Mouse (Mus musculus): ENCODE results near the gene Lrtm2.

GRCm38 (mm10) chr6:119350703-119351198 is 20.2 kb upstream of the Lrtm2 start:
- TF ChIP-seq POLR2A (IDR thresholded peaks at IDR 0.05; ENCODE audit: extremely low read depth, insufficient read depth, low read length): no peak
- TF ChIP-seq CTCF (IDR thresholded peaks at IDR 0.05; ENCODE audit: extremely low read depth, insufficient read depth, low read length): no peak

Data from cortical plate, adult 2 months (tissue).